Mouse (Mus musculus) spleen, adult 2 months (tissue): ENCODE data around the gene Rps2.

Experiments
- CTCF ChIP-seq: fragments of 200-500 bp; IDR thresholded peaks from 2 replicates; pipeline ENCODE4 v1.5.1; 2011; ENCODE audit warnings: mild to moderate bottlenecking, inconsistent platforms; ENCODE audit not compliant: insufficient read depth, insufficient read length, insufficient replicate concordance; ENCODE audit errors: extremely low read depth
- POLR2A ChIP-seq: fragments of 200-500 bp; IDR thresholded peaks from 2 replicates; pipeline ENCODE4 v1.6.1; 2011; ENCODE audit warnings: low read depth, low read length, inconsistent platforms

DNA sequence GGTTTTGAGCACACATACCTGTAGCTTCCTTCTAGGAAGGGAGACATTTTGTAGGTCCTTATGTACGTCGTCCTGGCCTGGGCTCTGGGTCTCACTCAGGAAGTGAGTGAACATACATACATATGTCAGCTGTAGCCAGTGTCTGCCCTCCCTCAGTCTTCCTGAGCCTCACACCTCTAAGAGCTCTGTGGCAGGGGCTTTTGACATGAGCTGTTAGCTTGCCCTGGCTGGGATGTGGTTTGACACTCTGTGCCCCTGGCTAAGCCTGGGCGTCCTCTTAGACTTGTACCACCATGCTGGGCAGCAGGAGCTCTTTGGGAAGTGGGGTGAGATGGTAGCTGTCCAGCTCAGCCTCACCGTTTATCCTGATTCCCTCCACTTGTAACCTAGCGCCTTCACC is 46.6 kb upstream of the Rps2 start:
- TF ChIP-seq CTCF, result no peak
- TF ChIP-seq POLR2A, result no peak
